Mouse (Mus musculus) ovary, adult 18-20 months (tissue): ENCODE results near the gene Ppp2r2c.

ENCODE experiments used
- DNase-seq: peaks from one replicate; pipeline ENCODE4 v3.0.0; 2022; ENCODE audit warnings: low spot score, mixed read lengths

Gene Ppp2r2c

DNA sequence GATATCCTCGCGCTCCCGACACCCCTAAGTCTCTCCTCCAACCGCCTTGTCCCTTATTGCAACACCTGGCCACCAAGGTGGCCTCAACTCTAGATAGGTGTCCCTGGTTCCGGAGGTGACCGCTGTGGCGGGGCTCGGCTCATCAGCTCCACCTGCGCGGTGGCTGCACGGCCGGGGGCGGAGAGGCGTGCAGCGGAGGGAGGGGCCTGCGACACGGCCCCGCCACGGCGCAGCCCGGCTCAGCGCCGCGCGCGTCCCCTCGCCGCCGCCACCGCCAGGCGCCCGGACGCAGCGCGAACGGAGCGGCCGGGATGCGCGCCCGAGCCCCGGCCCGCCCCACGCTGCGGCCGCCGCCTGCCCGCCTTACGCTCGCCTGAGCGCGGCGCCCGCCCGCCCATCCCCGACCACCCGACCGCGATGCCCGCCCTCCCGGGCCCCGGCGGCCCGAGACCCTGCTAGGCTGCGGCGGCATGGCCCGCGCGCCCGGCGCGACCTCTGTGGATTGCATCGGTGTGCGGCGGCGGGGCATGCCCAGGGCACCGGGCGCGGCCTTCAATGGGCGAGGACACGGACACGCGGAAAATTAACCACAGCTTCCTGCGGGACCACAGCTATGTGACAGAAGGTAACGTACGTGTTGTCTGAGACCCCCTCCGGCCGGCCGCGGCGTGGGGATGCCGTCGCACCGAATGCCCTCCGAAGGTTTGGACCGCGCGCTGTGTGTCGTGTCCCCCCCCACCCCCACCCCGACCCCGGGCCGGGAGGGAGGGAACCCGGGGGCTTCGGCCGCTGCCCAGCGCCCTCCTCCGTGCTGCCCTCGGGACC, at the start of gene Ppp2r2c:
Ppp2r2c (plus strand) TSS at position 248 of the 825 bp plus-strand sequence.
- DNase-seq: no peak

DNA sequence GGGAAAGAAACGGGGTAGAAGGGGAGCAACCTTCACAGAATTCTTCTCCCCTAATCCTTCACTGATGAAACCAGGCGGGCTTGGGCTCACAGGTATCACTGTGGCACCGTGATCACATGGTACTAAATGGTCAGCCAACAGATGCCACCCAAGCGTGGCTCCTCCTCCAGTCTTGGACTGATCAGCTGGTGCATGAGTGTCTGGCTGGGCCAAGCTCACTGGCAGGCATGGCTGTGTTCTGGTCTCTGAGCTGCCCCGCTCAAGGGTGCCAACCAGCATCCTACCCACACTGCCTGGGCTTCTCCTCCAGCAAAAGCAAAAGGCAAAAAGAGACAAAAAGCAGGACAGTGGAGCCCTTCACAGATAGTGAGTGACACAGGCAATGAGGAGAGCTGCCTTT, 48.6 kb upstream of the Ppp2r2c start:
- DNase-seq: no peak

DNA sequence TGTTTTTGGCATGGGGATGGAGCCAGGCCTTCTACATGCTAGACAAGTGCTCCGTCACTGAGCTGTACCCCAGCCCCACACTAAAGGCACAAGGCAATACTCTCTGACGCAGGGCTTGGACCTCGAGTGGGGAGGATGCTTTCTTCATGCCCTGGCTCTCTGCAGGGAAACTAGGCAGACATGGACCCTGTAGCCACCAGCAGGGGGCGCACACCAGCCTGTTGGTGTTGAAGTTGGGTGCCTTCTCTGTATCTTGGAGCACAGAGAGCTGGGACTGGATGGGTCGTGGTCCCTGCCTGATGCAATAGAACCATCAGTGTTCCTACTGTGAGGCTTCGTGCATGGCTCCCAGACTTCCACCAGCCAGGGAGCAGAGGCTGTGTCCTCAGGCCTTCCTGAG, 48.2 kb upstream of the Ppp2r2c start:
- DNase-seq: no peak

- no peak for DNase-seq
Measured at GRCm38 (mm10) chr5:36822907-36823306, 45.4 kb upstream of the Ppp2r2c start.

DNA sequence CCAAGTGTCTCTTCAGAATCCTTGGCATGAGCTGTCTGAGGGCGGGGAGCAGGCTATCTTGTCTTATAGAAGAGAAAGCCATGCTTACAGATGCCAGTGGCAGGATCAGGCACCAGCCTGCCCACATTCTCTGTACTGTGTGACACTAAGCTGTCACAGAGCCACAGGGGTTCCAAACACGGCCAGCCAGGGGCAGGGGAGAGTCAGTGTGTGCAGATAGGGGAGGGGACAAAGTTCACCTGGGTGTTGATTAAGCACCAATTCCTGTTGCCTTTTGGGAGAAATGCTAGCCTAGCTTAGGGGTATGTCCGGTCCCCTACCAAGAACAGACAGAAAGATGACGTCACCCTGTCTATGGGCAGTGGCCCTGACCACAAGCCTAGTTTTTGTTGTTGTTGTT, 39.2 kb upstream of the Ppp2r2c start:
- DNase-seq: no peak

DNA sequence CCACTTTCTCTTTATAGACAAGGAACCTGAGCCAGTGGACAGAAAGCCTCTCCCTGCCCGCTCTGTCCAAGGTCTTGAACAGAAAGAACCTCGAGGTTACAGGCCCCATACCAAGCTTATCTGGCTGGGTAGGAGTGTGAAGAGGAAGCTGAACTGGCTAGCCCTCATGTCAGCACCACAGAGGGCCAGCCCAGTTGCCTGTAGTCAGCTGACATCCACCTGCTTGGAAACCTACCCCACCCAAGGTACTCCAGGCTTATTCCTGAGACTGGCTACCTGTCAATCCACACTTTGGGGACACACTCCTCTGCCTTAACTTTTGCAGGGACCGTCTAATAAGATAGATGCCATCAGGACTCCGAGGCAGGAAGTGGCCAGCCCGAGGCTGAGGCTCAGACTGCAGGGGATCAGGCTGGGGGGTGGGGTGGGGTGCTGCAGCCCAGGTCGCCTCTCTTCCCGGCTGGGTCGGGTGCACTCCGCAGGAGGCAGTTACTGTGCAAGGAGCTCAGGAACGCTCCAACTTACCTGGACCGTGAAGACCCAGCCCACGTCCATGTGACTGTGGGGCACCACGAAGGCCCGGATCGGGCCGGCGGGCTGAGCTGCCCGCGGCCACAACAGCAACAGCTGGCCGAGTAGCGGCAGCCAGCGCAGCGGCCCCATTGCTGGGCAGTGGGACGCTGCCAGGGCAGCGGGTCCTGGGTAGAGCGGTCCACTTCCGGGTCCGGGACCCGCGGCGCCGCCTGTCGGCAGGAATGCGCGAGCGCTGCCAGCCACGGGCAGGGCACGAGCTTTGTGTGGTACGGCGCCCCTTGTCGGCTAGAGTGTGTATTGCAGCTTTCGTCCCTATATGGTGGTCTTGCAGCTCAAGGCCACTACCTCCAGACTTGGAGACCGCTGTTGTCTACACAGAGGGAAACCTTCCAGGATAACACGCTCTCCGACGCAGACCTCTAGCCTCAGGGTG, 38.1 kb upstream of the Ppp2r2c start, which contains the start of gene Man2b2:
Man2b2 (minus strand) TSS at position 741 of the 967 bp plus-strand sequence.
- DNase-seq: peak; percentile 71

DNA sequence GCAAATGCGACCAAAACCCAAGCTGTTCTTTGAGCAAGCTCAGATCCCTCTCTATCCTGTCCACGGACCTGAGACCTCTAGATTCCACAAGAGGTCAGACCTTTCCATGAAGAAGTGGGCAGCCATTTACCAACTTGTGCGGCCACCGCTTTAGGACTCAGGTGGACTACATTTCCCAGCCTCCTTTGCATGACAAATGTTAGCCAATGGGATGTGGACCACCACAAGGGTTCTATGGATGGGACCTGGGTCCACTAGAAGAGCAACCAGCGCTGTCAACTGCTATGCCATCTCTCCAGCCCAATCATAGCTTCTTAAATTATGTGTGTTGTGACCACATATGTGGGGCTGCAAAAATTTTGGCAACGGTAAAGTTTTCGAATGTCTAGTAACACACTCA, 37.0 kb upstream of the Ppp2r2c start:
- no peak for DNase-seq

DNA sequence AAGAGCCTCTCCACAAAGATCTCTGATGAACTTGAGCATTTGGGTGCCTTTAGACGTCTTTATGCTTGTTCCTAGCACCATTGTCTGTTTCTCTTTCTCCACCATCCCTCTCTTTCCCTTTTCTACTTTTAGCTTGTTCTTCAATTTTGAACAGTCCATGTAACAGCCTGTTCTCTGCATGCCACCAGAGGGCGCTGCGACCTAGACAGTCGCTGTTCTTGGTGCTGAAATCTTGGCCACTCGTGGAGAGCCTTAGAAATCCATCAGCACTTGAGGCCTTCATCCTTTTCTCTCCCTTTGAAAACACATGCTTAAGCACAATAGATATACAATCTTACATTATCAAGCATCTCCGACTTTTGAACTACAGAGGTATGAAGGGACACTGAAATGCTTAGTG, 32.4 kb upstream of the Ppp2r2c start:
- no peak for DNase-seq

DNA sequence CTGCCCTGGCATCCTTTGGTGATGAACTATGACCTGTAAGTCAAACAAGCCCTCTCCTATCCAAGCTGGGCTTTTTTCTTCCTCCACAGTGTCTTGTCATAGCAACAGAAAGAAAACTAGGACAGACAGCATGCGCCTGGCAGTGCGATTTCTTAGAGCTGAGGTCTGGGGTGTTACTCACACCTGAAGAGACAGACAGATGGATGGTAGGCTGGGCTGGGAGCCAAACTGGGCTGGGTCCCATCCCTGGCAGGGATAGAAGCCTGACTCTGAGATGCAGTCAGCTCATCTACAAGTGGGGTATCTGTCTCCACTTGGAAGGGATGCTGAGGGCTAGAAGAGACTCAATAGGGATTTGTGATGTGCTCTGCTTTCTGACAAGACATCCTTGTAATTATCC, 29.3 kb upstream of the Ppp2r2c start:
- no peak for DNase-seq

- no peak for DNase-seq
Measured at GRCm38 (mm10) chr5:36839602-36840001, 28.7 kb upstream of the Ppp2r2c start.

DNA sequence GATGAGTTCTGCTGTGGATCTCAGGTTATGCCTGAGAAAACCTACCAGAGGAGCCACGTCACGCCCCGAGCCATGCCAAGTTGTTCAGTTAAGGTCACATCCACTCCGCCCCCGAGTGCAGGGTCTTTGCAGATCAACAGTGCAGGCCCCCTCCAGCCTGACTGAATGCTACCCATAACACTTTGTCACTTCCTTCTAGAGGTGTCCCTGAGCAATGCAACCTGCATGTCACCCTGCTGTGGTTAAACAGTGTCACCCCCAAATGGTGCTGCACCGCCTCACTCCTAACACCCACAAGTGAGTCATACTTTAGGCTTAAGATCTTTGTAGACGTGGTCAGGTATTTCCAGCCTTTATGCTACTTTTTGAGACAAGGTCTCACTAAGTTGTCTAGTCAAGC, 28.2 kb upstream of the Ppp2r2c start:
- DNase-seq: no peak

DNA sequence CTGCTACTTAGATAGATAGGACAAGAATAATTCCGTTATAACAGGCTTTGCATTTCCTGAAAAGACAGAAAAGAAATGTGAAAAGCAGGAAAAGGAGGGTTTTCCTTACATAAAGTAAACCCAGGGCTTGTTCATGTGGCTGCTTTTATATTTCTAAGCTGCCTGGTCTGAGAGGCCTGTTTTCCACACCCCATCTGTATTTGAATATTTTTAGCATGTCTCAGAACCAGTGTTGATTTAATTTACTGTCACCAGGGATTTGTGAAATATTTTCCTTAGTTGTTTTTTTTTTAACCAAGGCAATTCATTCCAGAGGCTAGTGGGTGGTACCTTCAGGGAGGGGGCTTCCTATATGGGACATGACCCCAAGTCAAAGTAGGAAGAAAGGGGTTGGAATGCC, 26.6 kb upstream of the Ppp2r2c start:
- no peak for DNase-seq

- no peak for DNase-seq
Measured at GRCm38 (mm10) chr5:36844490-36844889, 23.8 kb upstream of the Ppp2r2c start.

DNA sequence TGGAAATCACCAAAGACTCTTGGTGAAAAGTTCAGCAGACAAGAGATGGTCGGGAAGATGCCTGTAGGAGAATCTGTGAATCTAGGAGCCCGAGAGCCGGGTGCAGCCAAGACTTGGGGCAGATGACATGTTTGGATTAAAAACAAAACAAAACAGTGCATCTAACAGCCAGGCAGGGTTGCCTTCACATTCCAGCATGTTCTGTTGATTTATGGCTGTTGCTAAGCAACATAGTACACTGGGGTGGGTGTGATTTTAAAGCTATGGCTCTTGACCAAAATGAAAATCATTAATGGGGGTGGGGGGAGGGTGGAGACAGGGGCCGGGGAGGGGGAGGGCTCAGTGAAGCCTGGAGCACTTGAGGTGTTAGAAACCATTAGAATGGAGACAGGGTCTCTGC, 16.7 kb upstream of the Ppp2r2c start:
- DNase-seq: no peak

DNA sequence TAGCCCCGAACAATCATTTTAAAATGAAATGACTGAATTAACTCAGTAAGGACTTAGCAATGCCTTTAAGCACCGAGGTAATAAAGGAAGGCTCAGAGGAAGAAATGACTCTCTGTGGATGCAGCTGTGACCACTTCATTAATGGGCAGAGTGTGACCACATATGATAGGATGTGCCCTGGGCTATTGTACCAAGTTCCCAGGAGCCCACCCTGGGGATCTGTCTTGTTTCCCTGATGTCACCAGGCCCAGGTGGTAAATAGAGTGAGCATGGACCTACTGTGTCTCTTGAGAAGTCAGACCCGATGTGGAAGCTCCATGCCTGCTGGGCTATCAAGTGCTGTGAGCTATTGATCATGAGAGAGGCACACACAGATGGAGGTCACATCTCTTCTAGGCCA, 13.1 kb upstream of the Ppp2r2c start:
- DNase-seq: no peak

DNA sequence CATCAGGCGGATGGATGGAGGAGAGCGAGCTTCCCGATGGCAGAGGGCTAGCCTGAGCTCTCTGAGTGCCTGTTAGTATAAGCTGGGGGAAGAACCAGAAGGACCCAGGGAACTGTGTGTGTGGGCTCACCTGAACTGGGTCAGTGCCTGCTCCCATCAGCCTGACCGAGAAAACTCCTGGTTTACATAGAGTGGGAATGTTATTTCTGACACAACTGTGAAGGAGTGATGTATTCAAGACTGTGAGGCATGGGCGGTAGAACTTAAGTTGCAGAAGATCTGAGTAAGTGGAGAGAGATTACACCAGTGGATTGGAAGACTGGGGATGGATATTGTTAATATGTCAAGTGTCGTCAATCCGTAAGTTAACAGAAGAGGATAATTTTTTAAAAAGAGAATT, 11.8 kb upstream of the Ppp2r2c start:
- DNase-seq: no peak

- no peak for DNase-seq
Measured at GRCm38 (mm10) chr5:36857546-36857945, 10.8 kb upstream of the Ppp2r2c start.

DNA sequence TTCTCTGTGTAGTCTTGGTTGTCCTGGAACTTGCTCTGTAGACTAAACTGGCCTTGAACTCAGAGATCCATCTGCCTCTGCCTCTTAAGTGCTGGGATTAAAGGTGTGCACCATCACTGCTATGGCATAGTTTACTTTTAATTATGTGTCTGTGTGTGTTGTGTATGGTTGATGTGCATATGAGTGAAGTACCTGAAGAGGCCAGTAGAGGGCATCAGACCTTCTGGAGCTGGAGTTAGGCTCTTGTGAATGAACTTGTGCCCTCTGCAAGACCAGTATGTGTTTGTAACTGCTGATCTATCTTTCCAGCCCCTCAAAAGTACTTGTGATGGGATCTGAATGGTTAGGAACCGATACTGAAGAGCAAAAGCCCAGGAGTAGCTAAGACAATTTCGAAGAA, 7.2 kb upstream of the Ppp2r2c start:
- no peak for DNase-seq

DNA sequence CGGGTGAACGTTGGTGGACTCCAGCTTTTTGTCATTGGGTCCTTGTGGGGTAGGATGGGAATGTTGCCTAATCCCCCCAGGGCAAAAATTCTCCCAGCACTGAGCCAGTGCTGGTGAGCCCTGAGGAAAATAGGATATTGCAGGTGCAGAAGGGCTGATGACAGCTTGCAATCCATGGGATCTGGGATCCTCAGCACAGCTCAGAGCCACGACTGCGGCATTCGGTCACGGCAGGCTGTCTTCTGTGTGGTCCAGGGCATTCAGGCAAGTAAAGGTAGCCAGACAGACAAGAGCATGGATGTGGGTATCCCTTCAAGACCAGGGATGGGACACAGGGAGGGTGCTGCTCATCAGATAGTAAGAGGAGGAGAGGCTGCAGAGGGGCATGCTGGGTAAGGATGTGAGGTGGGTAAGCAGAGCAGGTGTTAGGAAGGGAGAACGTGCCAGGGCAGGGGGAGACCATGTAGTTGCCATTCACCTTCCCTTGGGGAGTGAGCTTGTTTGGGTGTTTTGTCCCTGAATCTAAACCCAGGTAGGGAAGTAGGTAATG, 1.5 kb upstream of the Ppp2r2c start:
- no peak for DNase-seq

GRCm38 (mm10) chr5:36867561-36867960, 752 bp upstream of the Ppp2r2c start:
- no peak for DNase-seq

DNA sequence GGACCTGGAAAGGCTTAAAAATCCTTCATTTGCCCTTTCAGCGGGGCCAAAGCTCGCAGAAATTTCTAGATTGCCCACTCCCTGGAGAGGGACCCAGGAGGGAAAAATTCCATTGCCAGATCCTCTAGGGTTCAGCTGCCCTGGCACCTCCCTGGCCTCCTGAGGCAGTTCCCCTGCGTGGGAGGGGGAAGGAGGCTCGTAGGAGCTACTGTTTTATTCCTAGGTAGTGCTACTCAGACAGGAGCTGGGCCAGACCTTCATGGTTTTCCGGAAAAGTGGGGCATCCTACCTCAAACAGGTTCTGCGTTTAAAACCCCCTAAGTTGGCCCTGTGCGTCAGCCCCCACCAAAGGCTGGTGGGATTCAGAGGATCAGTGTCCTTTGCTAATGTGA, 869 bp downstream of the Ppp2r2c start:
- no peak for DNase-seq

DNA sequence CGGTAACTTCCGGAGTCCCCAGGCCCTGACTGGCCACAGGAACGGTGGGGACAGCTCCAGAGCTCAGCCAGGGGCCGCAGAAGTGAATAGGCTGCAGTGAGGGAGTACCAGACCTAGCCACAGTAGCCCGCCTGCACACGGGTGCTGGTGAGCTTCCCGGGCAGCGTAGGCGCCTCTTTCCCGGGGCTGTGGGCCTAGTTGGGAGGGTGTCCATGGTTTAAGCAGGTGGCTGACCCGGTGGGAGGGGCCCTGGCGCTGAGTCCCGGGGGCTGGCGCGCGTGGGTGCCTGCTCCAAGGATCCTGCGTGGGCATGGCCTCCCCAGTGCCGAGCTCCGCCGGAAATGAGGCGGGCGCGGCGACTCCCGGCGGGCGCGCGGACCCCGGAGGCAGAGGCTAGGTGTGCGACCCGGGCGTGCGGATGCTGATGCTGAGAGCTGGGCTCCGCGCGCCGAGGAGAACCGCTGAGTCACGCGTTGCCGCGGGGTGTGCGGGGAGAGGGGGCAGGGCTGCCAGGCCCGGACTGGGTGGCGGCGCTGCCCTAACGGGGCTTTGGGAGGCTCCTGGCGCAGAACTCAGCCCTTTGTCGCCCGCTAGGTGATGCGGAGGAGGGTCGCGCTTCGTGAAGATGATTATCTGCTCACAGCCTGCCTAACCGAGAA, 1.4 kb downstream of the Ppp2r2c start:
- no peak for DNase-seq
